Mouse (Mus musculus) ES-Bruce4 (cell line): Measurements from ENCODE around the gene Apln.

Experiments used
- CTCF ChIP-seq: IDR thresholded peaks from one replicate; pipeline ENCODE4 v1.8.1; 2011; ENCODE audit warnings: low read depth, low read length
- EP300 ChIP-seq: IDR thresholded peaks from 2 replicates; pipeline ENCODE4 v1.6.1; 2011; ENCODE audit warnings: low read depth, low read length; ENCODE audit not compliant: insufficient read depth

GRCm38 (mm10) chrX:47998412-47998811 is 36.2 kb downstream of the Apln start:
- TF ChIP-seq CTCF (no peak), EP300 (no peak)
